Mouse (Mus musculus) adrenal gland (tissue): Measurements from ENCODE around the gene Rps23.
"Not testable (repeated sequence)": the region's sequence is repeated elsewhere in the genome, so short reads cannot be mapped to it uniquely, and the experiment has no call there.

Experiments used
- intact Hi-C: fragments of 180-260 bp; cut with DNase I; formaldehyde crosslinking; loops from one replicate; pipeline ENCODE4 v1.15.1; 2025
- long read RNA-seq, 2 experiments: library from polyadenylated mRNA; unstranded; transcript quantifications; one replicate each; pipeline ENCODE4 v2.0.0; 2020; ENCODE audit warnings: borderline replicate concordance in 1 of 2; ENCODE audit not compliant: insufficient replicate concordance in 1 of 2

Rps23 gene
- long read RNA-seq, experiment 1, transcript Rps23-201 (4 exons, 937 nt), result major isoform, 443 of 451 reads
- long read RNA-seq, experiment 1, partial matches to known transcripts, result 0 of 451 reads
- long read RNA-seq, experiment 1, other reads (novel, unspliced or antisense), result 8 of 451 reads
- long read RNA-seq, experiment 2, transcript Rps23-201 (4 exons, 937 nt), result major isoform, 280 of 288 reads
- long read RNA-seq, experiment 2, partial matches to known transcripts, result 0 of 288 reads
- long read RNA-seq, experiment 2, other reads (novel, unspliced or antisense), result 8 of 288 reads

- intact Hi-C loops, result no loop called here
These were observed at the start of gene Rps23 for GRCm38 (mm10) chr13:90922751-90923612. Rps23 (plus strand) TSS chr13:90922958.

- intact Hi-C loops, result no loop called here
These were observed 40.9 kb upstream of the Rps23 start for GRCm38 (mm10) chr13:90881727-90882429.

GRCm38 (mm10) chr13:90885856-90886532 is 36.8 kb upstream of the Rps23 start:
- intact Hi-C loops, result loop anchor here (2.0 kb wide), 1 partner anchor 1219 kb away; no protein-coding TSS in a partner anchor

GRCm38 (mm10) chr13:90886568-90886983 is 36.2 kb upstream of the Rps23 start:
- intact Hi-C loops, result loop anchor here (2.0 kb wide), 1 partner anchor 1220 kb away; no protein-coding TSS in a partner anchor

- intact Hi-C loops, result no loop called here
These were observed 32.6 kb upstream of the Rps23 start for GRCm38 (mm10) chr13:90890111-90890510.

- intact Hi-C loops, result no loop called here
These were observed 27.9 kb upstream of the Rps23 start for GRCm38 (mm10) chr13:90894819-90895218.

GRCm38 (mm10) chr13:90896098-90896497 is 26.7 kb upstream of the Rps23 start:
- intact Hi-C loops, result no loop called here

GRCm38 (mm10) chr13:90896821-90897220 is 25.9 kb upstream of the Rps23 start:
- intact Hi-C loops, result no loop called here

GRCm38 (mm10) chr13:90905176-90905575 is 17.6 kb upstream of the Rps23 start, which contains the start of gene Atp6ap1l:
Atp6ap1l (minus strand) TSS chr13:90905355.
- intact Hi-C loops, result no loop called here

- intact Hi-C loops, result no loop called here
These were observed 15.4 kb upstream of the Rps23 start for GRCm38 (mm10) chr13:90907376-90907775.

GRCm38 (mm10) chr13:90912760-90913674 is 9.7 kb upstream of the Rps23 start:
- intact Hi-C loops, result no loop called here

GRCm38 (mm10) chr13:90913675-90914192 is 9.0 kb upstream of the Rps23 start:
- intact Hi-C loops, result no loop called here

GRCm38 (mm10) chr13:90914721-90915120 is 8.0 kb upstream of the Rps23 start:
- intact Hi-C loops, result no loop called here

- intact Hi-C loops, result not testable (repeated sequence)
These were observed 859 bp downstream of the Rps23 start for GRCm38 (mm10) chr13:90923617-90924016.

GRCm38 (mm10) chr13:90924072-90924471 is 1.3 kb downstream of the Rps23 start:
- intact Hi-C loops, result no loop called here

GRCm38 (mm10) chr13:90925191-90925590 is 2.4 kb downstream of the Rps23 start:
- intact Hi-C loops, result no loop called here

GRCm38 (mm10) chr13:90926125-90926765 is 3.5 kb downstream of the Rps23 start:
- intact Hi-C loops, result no loop called here

- intact Hi-C loops, result no loop called here
These were observed 4.3 kb downstream of the Rps23 start for GRCm38 (mm10) chr13:90926938-90927633.

GRCm38 (mm10) chr13:90928266-90928665 is 5.5 kb downstream of the Rps23 start:
- intact Hi-C loops, result not testable (repeated sequence)
